Mouse (Mus musculus) intestine, embryonic 15.5 days (tissue): ENCODE results near the gene Olfr552. TPM values are rescaled to one million over a fixed set of nuclear protein-coding genes. Genes with fewer than 3 reads are reported as not detected.
"Not testable (repeated sequence)": the region's sequence is repeated elsewhere in the genome, so short reads cannot be mapped to it uniquely, and the experiment has no call there.

Experiments
- ATAC-seq: fragments of 200-750 bp; cut with Nextera tagmentation; 2 replicates; pipeline ENCODE4 v1.8.0; 2017; ENCODE audit warnings: moderate TSS enrichment, moderate library complexity
- H3K27ac ChIP-seq: fragments of 300-500 bp; sonication (generic); 2 replicates; pipeline ENCODE4 v1.5.1; 2015; ENCODE audit warnings: mild to moderate bottlenecking, inconsistent platforms
- H3K27me3 ChIP-seq: fragments of 300-500 bp; sonication (generic); replicated peaks from 2 replicates; pipeline ENCODE4 v1.6.1; 2015; ENCODE audit warnings: inconsistent platforms
- H3K36me3 ChIP-seq: fragments of 300-500 bp; sonication (generic); 2 replicates; pipeline ENCODE4 v1.6.1; 2015; ENCODE audit warnings: inconsistent platforms
- H3K4me1 ChIP-seq: fragments of 300-500 bp; sonication (generic); replicated peaks from 2 replicates; pipeline ENCODE4 v1.6.1; 2015; ENCODE audit warnings: inconsistent platforms
- H3K4me2 ChIP-seq: fragments of 300-500 bp; sonication (generic); replicated peaks from 2 replicates; pipeline ENCODE4 v1.6.1; 2015; ENCODE audit warnings: mild to moderate bottlenecking, inconsistent platforms
- H3K4me3 ChIP-seq: fragments of 300-500 bp; sonication (generic); replicated peaks from 2 replicates; pipeline ENCODE4 v1.5.1; 2015; ENCODE audit warnings: inconsistent platforms
- H3K9ac ChIP-seq: fragments of 300-500 bp; sonication (generic); 2 replicates; pipeline ENCODE4 v1.6.1; 2015; ENCODE audit warnings: inconsistent platforms
- H3K9me3 ChIP-seq: fragments of 300-500 bp; sonication (generic); 2 replicates; pipeline ENCODE4 v1.6.1; 2016; ENCODE audit warnings: inconsistent platforms
- WGBS: fragments of 180-500 bp; shearing (Covaris S2); methylation state at CpG from one replicate; pipeline ENCODE4 v1.1.7; 2015; 5-methylcytosine and 5-hydroxymethylcytosine counted together
- polyA plus RNA-seq: library from polyadenylated mRNA; unstranded; fragments of >200 nt; fragmentation: Nextera tagmentation; extraction: Ambion mirVana; gene quantifications from 2 replicates; pipeline ENCODE4 v1.2.1, GENCODE M21; 2015

The Olfr552 gene
- polyA plus RNA-seq, 1 experiment from 2014 or later, result not detected

DNA sequence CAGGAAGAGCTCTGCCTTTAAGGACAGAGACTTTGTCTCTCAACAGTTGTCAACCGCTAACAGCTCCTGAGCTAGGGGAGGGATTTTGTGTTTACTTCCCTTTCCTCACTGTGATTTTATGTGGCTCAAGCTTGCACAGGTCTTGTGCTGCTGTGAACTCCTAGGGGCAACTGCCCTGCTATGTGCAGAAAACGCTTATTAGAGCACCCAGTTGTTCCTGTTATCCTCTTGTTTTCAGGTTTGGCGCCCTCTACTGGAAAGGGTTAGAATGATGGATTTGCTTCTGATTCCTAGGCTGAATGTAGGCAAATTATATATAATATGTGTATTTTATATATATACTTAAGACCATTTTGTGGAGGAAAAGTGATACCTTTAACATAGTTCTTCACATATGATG is 39.1 kb downstream of the Olfr552 start:
- WGBS, result 33% methylated on average over 3 of the region's 3 CpGs
- Histone ChIP-seq H3K27ac (no peak overlapping the region), H3K4me1 (no peaks in the 10 kb centered on the region), H3K36me3 (no peaks in the 10 kb centered on the region), H3K4me2 (no peak overlapping the region), H3K9ac (no peak overlapping the region), H3K27me3 (no peaks in the 10 kb centered on the region), H3K9me3 (no peaks in the 10 kb centered on the region), H3K4me3 (no peak overlapping the region)
- ATAC-seq, result no peak

- Histone ChIP-seq H3K36me3 (no peaks in the 10 kb centered on the region), H3K27ac (no peak within 1 kb of the TSS), H3K4me3 (no peak within 1 kb of the TSS), H3K4me1 (no peaks in the 10 kb centered on the region), H3K27me3 (no peaks in the 10 kb centered on the region), H3K4me2 (no peak within 1 kb of the TSS), H3K9me3 (no peaks in the 10 kb centered on the region), H3K9ac (no peak within 1 kb of the TSS)
- WGBS, result 71% methylated on average over 1 of the region's 1 CpGs
- no peak for ATAC-seq
These were observed 40.6 kb downstream of the Olfr552 start, which contains the start of gene Olfr554 for GRCm38 (mm10) chr7:102638132-102638531. Olfr554 (plus strand) TSS chr7:102638432.

DNA sequence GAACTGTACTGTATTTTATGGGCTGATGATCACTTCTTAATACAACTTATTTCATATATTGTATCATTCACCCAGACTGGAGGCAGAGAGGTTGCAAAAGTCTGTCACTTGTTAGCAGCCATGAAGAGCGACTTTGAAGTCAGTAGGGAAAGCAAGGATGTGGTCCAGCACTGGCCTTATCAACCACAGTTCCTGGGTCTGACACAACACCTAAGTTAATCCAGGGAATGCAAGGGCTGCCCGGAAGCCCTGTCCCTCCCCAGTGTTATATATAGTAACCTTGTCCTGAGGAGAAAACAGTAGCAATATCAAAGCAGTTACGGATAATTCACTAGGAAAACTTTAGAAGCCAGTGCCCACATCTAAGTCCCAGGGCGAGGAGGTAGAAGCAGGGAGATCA is 47.4 kb downstream of the Olfr552 start:
- H3K4me2 ChIP-seq, H3K4me1 ChIP-seq, H3K4me3 ChIP-seq, H3K27ac ChIP-seq, H3K9me3 ChIP-seq, H3K9ac ChIP-seq, H3K36me3 ChIP-seq, H3K27me3 ChIP-seq, ATAC-seq: not testable (repeated sequence)
- WGBS, result 82% methylated on average over 4 of the region's 4 CpGs

Other genes with a start within 250 kb of the Olfr552 start
- gene Rrm1, start 156.1 kb upstream of the Olfr552 start, polyA plus RNA-seq, result 127 and 138 TPM in 2 replicates
- gene Olfr543, start 116.1 kb upstream of the Olfr552 start, polyA plus RNA-seq, result 0.13 and 0.19 TPM in 2 replicates
- gene Olfr544, start 109.5 kb upstream of the Olfr552 start, polyA plus RNA-seq, result 0.06 TPM in 1 of 2 replicates, not detected in the other
- gene Olfr545, start 98.2 kb upstream of the Olfr552 start, polyA plus RNA-seq, result 0.05 TPM in 1 of 2 replicates, not detected in the other
- gene Olfr547, start 63.0 kb upstream of the Olfr552 start, polyA plus RNA-seq, result not detected in 2 replicates
- not detected in 2 replicates for gene Olfr548-ps1, start 56.9 kb upstream of the Olfr552 start, polyA plus RNA-seq
- gene Olfr549, start 47.9 kb upstream of the Olfr552 start, polyA plus RNA-seq, result not detected in 2 replicates
- 0.56 and 1.2 TPM in 2 replicates for gene Trim21, start 32.3 kb upstream of the Olfr552 start, polyA plus RNA-seq
- gene Olfr550, start 26.3 kb upstream of the Olfr552 start, polyA plus RNA-seq, result not detected in 2 replicates
- gene Olfr551, start 5.9 kb upstream of the Olfr552 start, polyA plus RNA-seq, result not detected in 2 replicates
- gene Olfr553, start 20.4 kb downstream of the Olfr552 start, polyA plus RNA-seq, result not detected in 2 replicates
- not detected in 2 replicates for gene Olfr554, start 40.7 kb downstream of the Olfr552 start, polyA plus RNA-seq
- not detected in 2 replicates for gene Olfr555, start 61.1 kb downstream of the Olfr552 start, polyA plus RNA-seq
- not detected in 2 replicates for gene Olfr556, start 67.1 kb downstream of the Olfr552 start, polyA plus RNA-seq
- gene Trim68, start 89.6 kb downstream of the Olfr552 start, polyA plus RNA-seq, result 11.0 and 11.6 TPM in 2 replicates
- gene Olfr557, start 98.1 kb downstream of the Olfr552 start, polyA plus RNA-seq, result not detected in 2 replicates
- gene Olfr558, start 104.4 kb downstream of the Olfr552 start, polyA plus RNA-seq, result 0.20 and 0.28 TPM in 2 replicates
- not detected in 2 replicates for gene Olfr33, start 121.3 kb downstream of the Olfr552 start, polyA plus RNA-seq
- gene Olfr559, start 129.7 kb downstream of the Olfr552 start, polyA plus RNA-seq, result not detected in 2 replicates
- not detected in 2 replicates for gene Olfr560, start 161.6 kb downstream of the Olfr552 start, polyA plus RNA-seq
- gene Olfr78, start 161.7 kb downstream of the Olfr552 start, polyA plus RNA-seq, result 0.40 and 0.55 TPM in 2 replicates
- not detected in 2 replicates for gene Olfr561, start 173.5 kb downstream of the Olfr552 start, polyA plus RNA-seq
- not detected in 2 replicates for gene Olfr564, start 205.7 kb downstream of the Olfr552 start, polyA plus RNA-seq